Mouse (Mus musculus) lung, embryonic 16.5 days (tissue): ENCODE data around the gene D10Jhu81e. TPM values are rescaled to one million over a fixed set of nuclear protein-coding genes. Genes with fewer than 3 reads are reported as not detected.

ENCODE experiments used
- ATAC-seq: fragments of 200-750 bp; cut with Nextera tagmentation; 2 replicates; pipeline ENCODE4 v1.8.0; 2017; ENCODE audit warnings: low read depth, mild to moderate bottlenecking, moderate library complexity
- H3K27ac ChIP-seq: fragments of 300-500 bp; sonication (generic); 2 replicates; pipeline ENCODE4 v1.5.1; 2014; ENCODE audit warnings: mild to moderate bottlenecking, control low read depth, low read length
- H3K27me3 ChIP-seq: fragments of 300-500 bp; sonication (generic); 2 replicates; pipeline ENCODE4 v1.6.1; 2014; ENCODE audit warnings: low read depth, low read length, mixed read lengths; ENCODE audit not compliant: control insufficient read depth, insufficient read depth
- H3K36me3 ChIP-seq: fragments of 300-500 bp; sonication (generic); 2 replicates; pipeline ENCODE4 v1.6.1; 2014; ENCODE audit warnings: low read length; ENCODE audit not compliant: control insufficient read depth, insufficient read depth
- H3K4me1 ChIP-seq: fragments of 300-500 bp; sonication (generic); replicated peaks from 2 replicates; pipeline ENCODE4 v1.6.1; 2014; ENCODE audit warnings: low read length, mixed read lengths; ENCODE audit not compliant: control insufficient read depth, insufficient read depth
- H3K4me2 ChIP-seq: fragments of 300-500 bp; sonication (generic); 2 replicates; pipeline ENCODE4 v1.6.1; 2014; ENCODE audit warnings: low read depth, low read length, control low read depth
- H3K4me3 ChIP-seq: fragments of 300-500 bp; sonication (generic); 2 replicates; pipeline ENCODE4 v1.5.1; 2014; ENCODE audit warnings: mild to moderate bottlenecking, low read length, control low read depth
- H3K9ac ChIP-seq: fragments of 300-500 bp; sonication (generic); 2 replicates; pipeline ENCODE4 v1.6.1; 2014; ENCODE audit warnings: low read length, control low read depth
- H3K9me3 ChIP-seq: fragments of 300-500 bp; sonication (generic); 2 replicates; pipeline ENCODE4 v1.6.1; 2016; ENCODE audit warnings: low read length; ENCODE audit not compliant: control insufficient read depth
- whole genome bisulfite sequencing: fragments of 180-500 bp; shearing (Covaris S2); extraction: QIAGEN DNeasy Blood & Tissue Kit; methylation state at CpG from one replicate; pipeline ENCODE4 v1.1.7; 2014; 5-methylcytosine and 5-hydroxymethylcytosine counted together
- polyA plus RNA-seq: library from polyadenylated mRNA; unstranded; fragments of >200 nt; fragmentation: Nextera tagmentation; extraction: Ambion mirVana; gene quantifications from 2 replicates; pipeline ENCODE4 v1.2.1, GENCODE M21; 2015

The D10Jhu81e gene
- polyA plus RNA-seq, 1 experiment from 2014 or later = 35.8 TPM

DNA sequence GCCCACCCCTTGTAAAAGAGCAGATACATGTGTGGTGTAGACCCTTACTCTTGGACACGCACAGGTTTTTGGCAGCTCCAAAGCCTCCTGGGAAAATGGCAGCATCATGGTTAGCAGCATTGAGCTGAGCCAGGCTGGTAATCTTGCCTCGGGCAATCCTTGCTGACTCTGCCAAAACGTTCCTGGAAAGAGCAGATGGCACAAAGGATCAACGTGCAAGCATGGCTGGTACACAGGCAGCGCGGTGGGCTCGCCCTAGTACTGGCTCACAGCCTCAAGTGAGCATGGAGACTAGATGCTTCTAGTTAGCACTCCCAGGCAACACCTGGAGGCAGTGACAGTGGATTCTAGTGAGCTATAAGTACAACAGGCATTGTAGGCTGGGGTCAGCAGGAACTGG lies 2.2 kb downstream of the D10Jhu81e start:
- Histone ChIP-seq H3K4me1 (peaks cover 13% of the 10 kb centered on the region), H3K9ac (no peak overlapping the region), H3K9me3 (no peaks in the 10 kb centered on the region), H3K27me3 (no peaks in the 10 kb centered on the region), H3K36me3 (peaks cover 40% of the 10 kb centered on the region), H3K27ac (no peak overlapping the region), H3K4me2 (no peak overlapping the region), H3K4me3 (no peak overlapping the region)
- no peak for ATAC-seq
- 92% methylated on average over 7 of the region's 7 CpGs for WGBS

DNA sequence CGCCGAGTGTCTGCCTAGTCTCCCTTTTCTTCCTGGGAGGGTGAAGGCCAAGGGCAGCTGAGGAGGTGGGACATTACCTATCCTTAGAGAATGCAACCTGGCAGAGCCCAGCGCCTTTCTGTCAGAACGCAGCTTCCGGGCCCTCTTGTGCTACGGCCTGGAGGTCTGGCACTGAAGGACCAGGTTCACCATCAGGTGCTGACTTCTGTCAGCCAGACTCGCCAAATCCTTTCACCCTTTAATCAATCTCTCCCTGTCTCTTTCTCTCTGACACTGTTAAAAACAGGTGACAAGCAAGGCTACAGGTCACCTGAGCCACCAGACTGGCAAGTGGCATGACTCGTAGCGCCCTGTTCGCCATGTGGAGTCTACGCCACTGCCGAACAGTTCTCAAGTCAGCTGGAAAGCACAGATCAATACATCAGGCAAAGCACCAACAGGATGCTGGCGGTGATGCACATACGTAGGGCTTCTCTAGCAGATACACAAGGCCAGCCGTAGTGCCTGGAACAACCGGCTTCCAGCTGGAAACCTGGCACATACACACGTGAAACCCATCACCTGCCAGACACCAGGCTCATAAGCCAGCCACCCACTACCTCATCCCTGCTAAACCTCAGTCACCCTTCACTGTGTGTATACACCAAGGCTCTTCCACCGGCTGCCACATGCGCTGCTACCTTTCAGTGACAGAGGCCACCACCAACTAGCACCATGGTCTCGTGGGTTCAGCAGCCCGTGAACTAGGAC lies 4.2 kb downstream of the D10Jhu81e start:
- Histone ChIP-seq H3K9ac (no peak overlapping the region), H3K27ac (no peak overlapping the region), H3K27me3 (no peaks in the 10 kb centered on the region), H3K36me3 (peaks cover 38% of the 10 kb centered on the region), H3K4me3 (no peak overlapping the region), H3K4me2 (no peak overlapping the region), H3K9me3 (no peaks in the 10 kb centered on the region), H3K4me1 (peaks cover 13% of the 10 kb centered on the region)
- ATAC-seq = no peak
- WGBS = 92% methylated on average over 21 of the region's 21 CpGs

DNA sequence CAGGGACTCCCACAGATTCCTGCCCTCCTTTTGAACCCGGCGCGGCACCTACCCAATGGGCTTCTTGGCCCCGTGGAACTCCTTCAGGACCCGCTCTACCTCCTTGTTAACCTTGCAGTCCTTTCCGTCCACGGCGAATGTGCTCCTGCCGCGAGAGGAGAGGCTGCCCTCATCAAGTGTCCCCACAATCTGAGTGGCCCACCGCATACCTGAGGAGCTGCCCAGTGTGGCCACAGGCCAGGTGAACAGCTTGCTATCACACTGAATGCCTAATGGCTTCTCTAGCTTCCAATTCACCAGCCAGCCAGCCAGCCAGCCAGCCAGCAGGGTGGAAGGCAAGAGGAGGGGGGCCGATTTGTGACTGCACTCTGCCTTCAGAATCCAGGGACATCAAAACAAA lies 4.8 kb downstream of the D10Jhu81e start:
- H3K9ac ChIP-seq = no peak overlapping the region
- H3K36me3 ChIP-seq = peaks cover 38% of the 10 kb centered on the region
- peaks cover 10% of the 10 kb centered on the region for H3K4me1 ChIP-seq
- no peak overlapping the region for H3K4me2 ChIP-seq
- no peaks in the 10 kb centered on the region for H3K27me3 ChIP-seq
- no peaks in the 10 kb centered on the region for H3K9me3 ChIP-seq
- 93% methylated on average over 12 of the region's 12 CpGs for WGBS
- no peak overlapping the region for H3K27ac ChIP-seq
- ATAC-seq = no peak
- no peak overlapping the region for H3K4me3 ChIP-seq

DNA sequence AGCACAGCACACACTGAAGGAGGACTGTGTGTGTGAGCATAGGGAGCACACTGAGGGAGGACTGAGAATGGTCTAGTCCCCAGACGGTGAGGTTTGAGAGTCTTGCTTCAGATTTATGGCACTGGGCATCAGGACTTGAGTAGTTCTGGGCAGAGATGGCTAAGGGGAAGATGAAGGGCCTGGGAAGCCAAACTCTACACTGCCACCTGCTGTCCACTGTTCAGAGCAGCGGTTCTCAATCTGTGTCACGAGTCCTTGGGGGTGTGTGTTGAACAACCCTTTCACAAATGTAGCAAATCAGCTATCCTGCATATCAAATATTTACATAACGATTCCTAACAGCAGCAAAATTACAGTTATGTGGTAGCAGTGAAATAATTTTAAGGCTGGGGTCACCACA lies 5.7 kb downstream of the D10Jhu81e start:
- WGBS = 30% methylated on average over 4 of the region's 4 CpGs
- peaks cover 14% of the 10 kb centered on the region for H3K4me1 ChIP-seq
- no peak overlapping the region for H3K27ac ChIP-seq
- no peaks in the 10 kb centered on the region for H3K9me3 ChIP-seq
- H3K9ac ChIP-seq = no peak overlapping the region
- no peak for ATAC-seq
- no peaks in the 10 kb centered on the region for H3K27me3 ChIP-seq
- peaks cover 38% of the 10 kb centered on the region for H3K36me3 ChIP-seq
- no peak overlapping the region for H3K4me3 ChIP-seq
- H3K4me2 ChIP-seq = no peak overlapping the region

DNA sequence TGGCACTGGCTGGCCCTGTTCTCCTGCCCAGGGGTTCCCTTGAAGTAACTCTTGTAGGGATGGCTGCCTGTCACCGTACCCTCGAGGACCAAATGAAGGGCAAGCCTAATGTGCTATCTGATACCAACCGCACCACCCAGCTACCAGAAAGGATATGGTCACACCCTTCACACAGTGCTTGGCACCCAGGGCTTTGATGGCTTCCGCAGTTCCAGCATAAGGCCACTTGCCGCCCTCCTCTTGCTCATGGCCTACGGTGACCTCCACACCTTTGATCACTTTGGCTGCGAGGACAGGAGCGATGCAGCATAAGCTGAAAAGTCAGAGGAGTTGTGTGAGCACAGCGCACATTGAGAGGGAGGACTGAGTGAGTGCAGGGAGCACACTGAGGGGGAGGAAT lies 6.3 kb downstream of the D10Jhu81e start:
- Histone ChIP-seq H3K4me2 (no peak overlapping the region), H3K27ac (no peak overlapping the region), H3K36me3 (peaks cover 38% of the 10 kb centered on the region), H3K9me3 (no peaks in the 10 kb centered on the region), H3K4me3 (no peak overlapping the region), H3K27me3 (no peaks in the 10 kb centered on the region), H3K4me1 (peaks cover 9% of the 10 kb centered on the region), H3K9ac (no peak overlapping the region)
- 91% methylated on average over 9 of the region's 9 CpGs for WGBS
- no peak for ATAC-seq

DNA sequence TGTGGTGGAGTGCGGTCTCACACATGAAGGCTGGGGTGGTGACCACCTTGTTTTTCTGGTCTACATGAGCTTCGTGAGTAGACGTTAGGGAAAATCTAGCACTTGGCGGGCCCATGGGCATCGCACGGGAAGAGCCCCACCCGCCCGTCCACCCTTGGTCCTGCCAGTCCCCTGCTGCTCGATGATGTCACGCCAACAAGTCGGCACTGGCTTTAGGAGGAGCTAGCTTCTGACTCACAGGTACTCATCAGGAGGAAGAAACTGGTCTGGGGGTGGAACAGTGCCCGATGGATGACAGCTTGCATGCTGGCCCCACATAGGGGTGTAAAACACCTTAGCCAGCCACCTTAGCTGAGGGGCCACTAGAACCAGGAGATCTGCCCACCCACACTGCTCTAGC lies 6.9 kb downstream of the D10Jhu81e start:
- Histone ChIP-seq H3K27ac (no peak overlapping the region), H3K4me1 (peaks cover 9% of the 10 kb centered on the region), H3K4me2 (no peak overlapping the region), H3K4me3 (no peak overlapping the region), H3K9me3 (no peaks in the 10 kb centered on the region), H3K36me3 (peaks cover 37% of the 10 kb centered on the region), H3K9ac (no peak overlapping the region), H3K27me3 (no peaks in the 10 kb centered on the region)
- ATAC-seq = no peak
- WGBS = 94% methylated on average over 12 of the region's 12 CpGs

DNA sequence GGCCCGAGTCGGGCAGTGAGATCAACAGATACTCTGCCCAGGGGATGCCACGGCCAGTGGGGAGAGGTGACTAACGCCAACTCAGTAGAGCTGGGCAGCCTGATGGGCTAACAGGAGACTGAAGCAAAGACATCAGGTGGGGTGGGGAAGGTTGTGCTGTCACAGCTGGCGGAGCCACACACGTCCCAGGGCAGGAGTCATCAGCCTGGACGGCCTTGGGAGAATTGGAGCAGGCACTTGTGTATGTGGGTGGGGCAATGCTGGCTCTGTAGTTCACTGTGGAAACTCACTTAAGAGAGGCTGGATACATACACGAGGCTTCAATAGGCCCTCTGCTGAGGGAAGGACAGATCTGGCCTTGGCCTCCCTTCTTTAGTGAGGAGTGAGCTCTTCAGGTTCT lies 8.5 kb downstream of the D10Jhu81e start:
- Histone ChIP-seq H3K27me3 (no peaks in the 10 kb centered on the region), H3K4me3 (no peak overlapping the region), H3K9ac (no peak overlapping the region), H3K4me1 (peaks cover 9% of the 10 kb centered on the region), H3K27ac (no peak overlapping the region), H3K9me3 (no peaks in the 10 kb centered on the region), H3K36me3 (peaks cover 29% of the 10 kb centered on the region), H3K4me2 (no peak overlapping the region)
- no peak for ATAC-seq
- WGBS = 78% methylated on average over 8 of the region's 8 CpGs

DNA sequence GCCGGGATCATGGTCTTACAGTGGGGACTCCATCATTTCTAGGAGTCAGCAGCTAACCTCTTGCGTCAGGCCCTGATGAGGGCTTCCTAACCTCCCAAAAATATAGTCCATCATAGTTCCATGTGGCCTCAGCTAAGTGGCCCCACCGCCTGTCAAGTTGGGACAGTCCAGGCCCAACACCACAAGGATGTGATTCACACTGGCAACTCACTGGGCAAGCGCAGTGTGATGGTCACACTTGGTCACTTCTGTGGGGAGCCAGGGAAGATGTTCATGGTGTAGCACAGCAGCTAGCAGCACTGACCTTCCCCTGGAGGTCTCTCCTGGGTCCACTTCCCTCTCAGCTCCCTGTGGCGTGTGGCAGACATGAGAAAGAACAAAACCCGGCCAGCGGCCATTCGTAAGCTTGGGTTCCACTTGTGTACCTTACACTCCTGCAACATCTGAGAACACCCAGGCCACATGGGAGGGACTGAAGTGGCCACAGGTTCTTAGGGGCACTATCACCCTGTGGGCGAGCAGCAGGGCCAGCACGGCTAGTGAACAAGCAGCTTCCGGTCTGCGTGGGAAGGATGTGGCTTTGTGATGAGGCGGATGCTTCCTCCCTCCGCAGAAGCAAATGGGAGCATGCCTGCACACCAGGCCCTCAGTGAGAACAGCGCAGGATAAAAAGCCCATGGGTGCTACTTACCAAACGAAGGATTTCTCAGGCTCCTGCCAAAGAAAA lies 9.1 kb downstream of the D10Jhu81e start:
- no peaks in the 10 kb centered on the region for H3K9me3 ChIP-seq
- no peaks in the 10 kb centered on the region for H3K27me3 ChIP-seq
- no peak overlapping the region for H3K27ac ChIP-seq
- H3K4me1 ChIP-seq = peaks cover 9% of the 10 kb centered on the region
- no peak for ATAC-seq
- peaks cover 25% of the 10 kb centered on the region for H3K36me3 ChIP-seq
- WGBS = 84% methylated on average over 16 of the region's 16 CpGs
- H3K9ac ChIP-seq = no peak overlapping the region
- no peak overlapping the region for H3K4me2 ChIP-seq
- no peak overlapping the region for H3K4me3 ChIP-seq

DNA sequence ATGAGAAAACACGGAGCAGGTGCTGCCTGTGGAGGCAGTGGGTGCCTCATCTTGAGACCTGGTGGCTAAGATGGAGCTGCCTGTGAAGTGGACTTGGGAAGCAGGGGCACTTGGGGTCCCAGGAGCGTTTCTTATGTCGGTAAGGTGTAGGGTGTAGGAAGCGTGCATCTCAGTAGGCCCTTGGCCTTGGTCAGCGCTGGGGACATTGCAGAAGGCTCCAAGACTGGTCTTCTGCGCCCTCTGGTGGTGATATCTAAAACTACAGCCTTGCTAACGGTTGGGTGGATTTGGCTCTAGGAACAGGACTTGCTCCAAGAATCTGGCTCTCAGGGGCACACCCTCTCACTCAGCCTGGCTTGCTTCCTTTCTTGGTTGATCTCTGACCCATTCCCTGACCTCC lies 9.7 kb downstream of the D10Jhu81e start:
- peak overlapping the region; percentile 41 for H3K4me2 ChIP-seq
- H3K27me3 ChIP-seq = no peaks in the 10 kb centered on the region
- 0% methylated on average over 7 of the region's 7 CpGs for WGBS
- no peak overlapping the region; the same call in 1 of the 2 replicates for H3K4me3 ChIP-seq
- H3K9ac ChIP-seq = peak overlapping the region; percentile 2; the same call in 1 of the 2 replicates
- H3K36me3 ChIP-seq = peaks cover 21% of the 10 kb centered on the region
- H3K27ac ChIP-seq = peak overlapping the region; percentile 43; the same call in 1 of the 2 replicates
- H3K4me1 ChIP-seq = peaks cover 9% of the 10 kb centered on the region
- H3K9me3 ChIP-seq = no peaks in the 10 kb centered on the region
- peak; percentile 77 for ATAC-seq
